Mouse (Mus musculus) brain, embryonic 18.5 days (tissue): Measurements from ENCODE around the gene Styxl1.

ENCODE experiments used
- DNase-seq: peaks from one replicate; pipeline ENCODE4 v3.0.0-alpha.2; 2012; ENCODE audit warnings: low read depth, low spot score

Styxl1 gene

GRCm38 (mm10) chr5:135777796-135778470 is at the start of gene Styxl1:
Styxl1 (minus strand) TSS chr5:135778385.
- DNase-seq: no peak

- DNase-seq: no peak
Observed at GRCm38 (mm10) chr5:135826225-135826624, 48.0 kb upstream of the Styxl1 start.

- DNase-seq: no peak
Observed at GRCm38 (mm10) chr5:135824517-135824916, 46.3 kb upstream of the Styxl1 start.

GRCm38 (mm10) chr5:135822316-135822944 is 44.2 kb upstream of the Styxl1 start:
- no peak for DNase-seq

- DNase-seq: no peak
Observed at GRCm38 (mm10) chr5:135818491-135818890, 40.3 kb upstream of the Styxl1 start.

- no peak for DNase-seq
Observed at GRCm38 (mm10) chr5:135812991-135813390, 34.8 kb upstream of the Styxl1 start.

- DNase-seq: no peak
Observed at GRCm38 (mm10) chr5:135807263-135807637, 29.1 kb upstream of the Styxl1 start.

GRCm38 (mm10) chr5:135806555-135807262 is 28.5 kb upstream of the Styxl1 start, which contains the start of gene Srrm3:
Srrm3 (plus strand) TSS chr5:135806890.
- peak; percentile 69 for DNase-seq

- no peak for DNase-seq
Observed at GRCm38 (mm10) chr5:135804735-135805134, 26.6 kb upstream of the Styxl1 start.

GRCm38 (mm10) chr5:135803676-135804075 is 25.5 kb upstream of the Styxl1 start:
- DNase-seq: no peak

GRCm38 (mm10) chr5:135803135-135803534 is 24.9 kb upstream of the Styxl1 start:
- DNase-seq: no peak

- no peak for DNase-seq
Observed at GRCm38 (mm10) chr5:135802641-135803040, 24.5 kb upstream of the Styxl1 start.

GRCm38 (mm10) chr5:135800927-135801326 is 22.7 kb upstream of the Styxl1 start:
- no peak for DNase-seq

GRCm38 (mm10) chr5:135799746-135800145 is 21.6 kb upstream of the Styxl1 start:
- DNase-seq: no peak

- no peak for DNase-seq
Observed at GRCm38 (mm10) chr5:135794859-135795181, 16.6 kb upstream of the Styxl1 start.

GRCm38 (mm10) chr5:135793996-135794858 is 16.0 kb upstream of the Styxl1 start:
- no peak for DNase-seq

GRCm38 (mm10) chr5:135782901-135783300 is 4.7 kb upstream of the Styxl1 start:
- DNase-seq: no peak

GRCm38 (mm10) chr5:135780331-135780730 is 2.1 kb upstream of the Styxl1 start:
- no peak for DNase-seq

- DNase-seq: peak; percentile 99
Observed at GRCm38 (mm10) chr5:135778471-135779445, 573 bp upstream of the Styxl1 start, which contains the start of gene Mdh2. Mdh2 (plus strand) TSS chr5:135778480.

- DNase-seq: no peak
Observed at GRCm38 (mm10) chr5:135776546-135776945, 1.6 kb downstream of the Styxl1 start.

GRCm38 (mm10) chr5:135772519-135772918 is 5.7 kb downstream of the Styxl1 start:
- DNase-seq: no peak
